Mouse (Mus musculus) thymus, postnatal 36 days (tissue): ENCODE data around the gene Glrp1.

Experiments
- DNase-seq, 2 experiments: peaks; one replicate each; pipeline ENCODE4 v3.0.0; 2022; ENCODE audit warnings: mixed read lengths in 2 of 2

Gene Glrp1

GRCm38 (mm10) chr1:88509789-88510188 lies at the start of gene Glrp1:
Gene Glrp1, minus strand, starts transcription at chr1:88510066.
- DNase-seq: no peak

GRCm38 (mm10) chr1:88559258-88559657 lies 49.4 kb upstream of the Glrp1 start:
- no peak for DNase-seq

GRCm38 (mm10) chr1:88558793-88559192 lies 48.9 kb upstream of the Glrp1 start:
- no peak for DNase-seq

- no peak for DNase-seq
Measured at GRCm38 (mm10) chr1:88556401-88556800, 46.5 kb upstream of the Glrp1 start.

- DNase-seq: no peak
Measured at GRCm38 (mm10) chr1:88553500-88554187, 43.8 kb upstream of the Glrp1 start.

GRCm38 (mm10) chr1:88549263-88549662 lies 39.4 kb upstream of the Glrp1 start:
- DNase-seq: no peak

- DNase-seq: no peak
Measured at GRCm38 (mm10) chr1:88547172-88547571, 37.3 kb upstream of the Glrp1 start.

- DNase-seq: no peak
Measured at GRCm38 (mm10) chr1:88543608-88544007, 33.7 kb upstream of the Glrp1 start.

GRCm38 (mm10) chr1:88539823-88540222 lies 30.0 kb upstream of the Glrp1 start:
- DNase-seq: no peak

- DNase-seq: no peak
Measured at GRCm38 (mm10) chr1:88539256-88539655, 29.4 kb upstream of the Glrp1 start.

- no peak for DNase-seq
Measured at GRCm38 (mm10) chr1:88536308-88536707, 26.4 kb upstream of the Glrp1 start.

GRCm38 (mm10) chr1:88534091-88534490 lies 24.2 kb upstream of the Glrp1 start:
- DNase-seq: no peak

GRCm38 (mm10) chr1:88526161-88526560 lies 16.3 kb upstream of the Glrp1 start:
- no peak for DNase-seq

- no peak for DNase-seq
Measured at GRCm38 (mm10) chr1:88525622-88526021, 15.8 kb upstream of the Glrp1 start.

- no peak for DNase-seq
Measured at GRCm38 (mm10) chr1:88521170-88521747, 11.4 kb upstream of the Glrp1 start.

- no peak for DNase-seq
Measured at GRCm38 (mm10) chr1:88513613-88514012, 3.7 kb upstream of the Glrp1 start.

GRCm38 (mm10) chr1:88507886-88508285 lies 2.0 kb downstream of the Glrp1 start:
- no peak for DNase-seq

GRCm38 (mm10) chr1:88507214-88507613 lies 2.7 kb downstream of the Glrp1 start:
- DNase-seq: no peak

- peak; percentile 58 to 74 for DNase-seq
Measured at GRCm38 (mm10) chr1:88506412-88506811, 3.5 kb downstream of the Glrp1 start.

GRCm38 (mm10) chr1:88505697-88506096 lies 4.2 kb downstream of the Glrp1 start:
- no peak for DNase-seq

GRCm38 (mm10) chr1:88504531-88504945 lies 5.3 kb downstream of the Glrp1 start:
- DNase-seq: no peak

- no peak for DNase-seq
Measured at GRCm38 (mm10) chr1:88502822-88503221, 7.0 kb downstream of the Glrp1 start.

GRCm38 (mm10) chr1:88499230-88499737 lies 10.6 kb downstream of the Glrp1 start:
- DNase-seq: no peak

GRCm38 (mm10) chr1:88497407-88497806 lies 12.5 kb downstream of the Glrp1 start:
- no peak for DNase-seq

- DNase-seq: no peak
Measured at GRCm38 (mm10) chr1:88492415-88492814, 17.5 kb downstream of the Glrp1 start.
